Mouse (Mus musculus): ENCODE results near the gene Card14.
A peak's percentile ranks its signal among the peaks of the same experiment; 100 is the strongest.
"Not testable (repeated sequence)": the region's sequence is repeated elsewhere in the genome, so short reads cannot be mapped to it uniquely, and the experiment has no call there.

Gene Card14

DNA sequence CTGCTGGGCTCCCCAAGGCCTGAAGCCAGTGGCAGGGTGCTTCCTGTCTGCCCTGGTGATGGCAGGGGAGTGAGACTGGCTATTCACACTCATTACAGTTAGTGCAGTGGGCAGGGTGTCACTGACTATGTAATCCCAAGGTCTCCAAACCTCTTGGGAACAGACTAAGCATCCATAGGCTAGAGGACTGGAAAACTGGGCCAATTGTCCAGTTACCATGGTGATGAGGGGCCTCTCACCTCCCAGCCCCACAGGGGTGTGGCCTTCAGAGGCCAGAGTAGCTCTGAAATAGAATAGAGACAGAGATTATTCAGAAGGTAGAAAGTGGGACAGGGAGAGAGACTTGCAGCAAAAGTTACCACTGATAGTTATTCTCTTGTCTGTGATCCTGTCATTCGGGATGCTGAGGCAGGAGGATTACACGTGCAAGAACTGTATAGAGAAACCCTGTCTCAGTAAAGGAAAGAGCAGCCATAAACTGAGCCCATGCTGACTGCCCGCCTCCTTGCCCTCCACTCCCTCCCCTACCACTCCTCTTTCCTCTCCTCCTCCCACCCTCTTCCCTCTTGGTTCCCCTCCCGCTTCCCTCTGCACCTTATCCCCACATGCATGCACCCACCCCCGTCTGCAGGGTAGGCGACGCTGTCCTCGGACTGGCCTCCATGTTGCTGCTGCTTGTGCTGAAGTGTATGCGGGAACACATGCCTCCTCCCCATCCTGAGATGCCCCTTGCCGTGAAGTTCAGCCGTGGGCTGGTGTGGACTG, 55.4 kb downstream of the Card14 start:
- no peak for DNase-seq

GRCm38 (mm10) chr11:119363534-119364145, 56.1 kb downstream of the Card14 start:
- peak; percentile 73 for DNase-seq

- peak; percentile 12 for DNase-seq
Measured at GRCm38 (mm10) chr11:119375425-119375824, 67.9 kb downstream of the Card14 start.

DNA sequence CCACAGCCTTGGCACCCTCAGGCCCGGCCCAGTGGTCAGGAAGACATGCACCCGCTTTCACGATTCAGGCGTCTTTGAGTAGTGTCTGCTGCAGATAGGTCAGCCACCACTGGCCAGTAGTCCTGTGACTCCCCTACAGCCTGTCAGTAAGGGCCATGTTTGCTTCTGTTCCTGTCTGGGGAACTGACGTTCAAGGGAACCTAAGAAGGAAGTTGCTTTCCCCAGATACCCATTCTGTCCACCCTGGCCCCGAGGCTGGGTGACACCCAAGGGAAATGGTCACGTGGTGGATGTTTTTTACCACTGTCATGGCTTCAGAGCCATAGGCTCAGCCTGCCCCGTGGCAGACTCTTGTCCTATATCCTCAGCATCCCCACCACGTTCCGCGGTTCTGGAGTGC, 69.8 kb downstream of the Card14 start:
- DNase-seq: no peak

GRCm38 (mm10) chr11:119378551-119378950, 71.0 kb downstream of the Card14 start:
- no peak for DNase-seq

GRCm38 (mm10) chr11:119381631-119382337, 74.2 kb downstream of the Card14 start:
- DNase-seq: no peak

DNA sequence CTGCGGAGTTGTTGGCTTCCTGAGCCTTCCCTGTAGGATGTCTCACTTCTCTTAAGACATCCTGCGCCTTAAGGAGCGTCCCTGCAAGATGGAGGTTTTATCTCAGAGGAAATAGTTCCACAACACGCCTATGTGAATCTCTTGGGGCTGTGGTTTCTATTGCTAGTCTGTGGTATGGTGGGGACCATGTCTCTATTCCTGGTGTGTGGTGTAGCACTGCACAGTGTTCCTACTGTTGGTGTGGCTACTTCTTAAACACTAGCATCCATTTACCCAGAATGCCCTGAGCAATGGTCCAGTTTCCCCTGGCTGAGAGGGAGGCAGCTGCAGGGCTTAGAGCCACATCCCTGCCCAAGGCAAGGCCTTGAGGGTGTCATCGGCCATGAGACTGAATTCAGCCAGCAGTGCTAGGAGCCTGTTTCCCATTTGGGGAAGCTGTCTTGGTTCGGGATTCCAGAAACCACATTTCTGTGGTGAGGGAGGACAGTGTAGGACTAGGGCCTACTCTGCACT, 74.8 kb downstream of the Card14 start:
- DNase-seq: no peak

- no peak for DNase-seq
Measured at GRCm38 (mm10) chr11:119384904-119385303, 77.3 kb downstream of the Card14 start.

- no peak for DNase-seq
Measured at GRCm38 (mm10) chr11:119386306-119386705, 78.7 kb downstream of the Card14 start.

DNA sequence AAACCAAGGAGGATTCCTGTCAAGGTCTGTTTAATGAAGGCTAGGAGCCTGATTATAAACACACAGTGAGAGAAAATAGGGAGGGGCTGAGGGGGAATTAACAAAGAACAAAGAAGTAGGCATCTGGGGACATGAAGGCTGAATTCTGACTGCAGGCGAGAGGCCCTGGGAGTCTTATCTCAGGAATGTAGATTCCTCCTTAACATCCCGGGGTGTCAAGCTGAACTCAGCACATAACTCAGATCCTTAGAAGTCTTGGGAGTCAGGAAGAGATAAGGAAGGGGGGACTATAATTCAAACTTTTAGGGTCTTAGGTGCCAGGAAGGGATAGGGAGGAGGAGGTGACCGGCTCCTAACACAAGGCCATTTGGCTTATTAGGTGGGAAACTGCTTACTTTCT, 79.7 kb downstream of the Card14 start:
- DNase-seq: not testable (repeated sequence)

DNA sequence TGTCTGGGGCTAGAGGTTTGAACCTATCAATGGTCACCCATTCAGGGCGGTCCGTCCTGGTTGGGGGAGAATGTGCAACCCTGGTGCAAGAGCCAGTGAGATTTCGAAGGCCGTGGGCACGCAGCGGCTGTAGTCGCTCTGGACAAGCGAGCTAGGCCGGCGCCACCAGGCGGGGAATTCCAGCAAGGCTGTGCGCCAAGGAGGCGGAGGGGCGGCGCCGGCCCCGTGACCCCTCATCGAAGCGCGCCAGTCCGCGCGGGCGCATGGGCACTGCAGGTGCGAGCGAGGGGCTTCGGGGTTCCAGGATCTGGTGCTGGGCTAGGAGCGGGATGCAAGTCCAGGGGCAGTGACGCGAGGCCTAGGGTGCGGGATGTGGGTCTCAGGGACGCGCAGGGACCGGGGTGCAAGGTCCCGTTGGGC, 82.3 kb downstream of the Card14 start:
- DNase-seq: peak; percentile 89

GRCm38 (mm10) chr11:119390271-119391231, 83.0 kb downstream of the Card14 start:
- DNase-seq: peak; percentile 83

GRCm38 (mm10) chr11:119391386-119392000, 83.9 kb downstream of the Card14 start:
- DNase-seq: no peak

DNA sequence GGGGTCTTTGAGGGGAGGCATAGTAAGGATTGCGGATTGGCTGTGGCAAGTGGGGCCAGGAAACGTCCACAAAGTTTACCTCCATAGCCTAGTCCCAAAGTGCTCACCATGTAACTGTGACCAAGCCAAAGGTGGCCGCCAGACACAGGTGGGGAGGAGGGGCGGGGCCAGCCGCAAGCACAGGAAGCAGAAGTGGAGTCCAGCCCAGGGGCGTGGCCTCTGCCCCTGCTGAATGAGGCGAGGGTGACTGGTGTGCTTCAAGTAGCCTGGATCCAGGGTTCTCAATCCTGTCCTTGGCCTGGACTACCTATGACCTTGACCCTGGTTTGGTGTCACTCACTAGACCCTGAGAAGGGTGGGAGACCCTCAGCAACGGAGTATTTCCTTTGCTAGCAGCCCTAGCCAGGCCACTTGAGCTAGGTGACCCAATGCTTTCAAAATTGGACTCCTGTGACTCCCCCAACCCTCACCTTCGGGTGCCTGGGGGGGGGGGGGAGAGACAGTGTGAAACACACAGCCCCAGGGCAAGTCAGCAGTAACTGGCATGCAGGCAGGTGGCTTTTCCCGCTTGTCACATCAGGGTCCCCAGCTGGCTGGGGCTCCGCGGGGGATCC, 84.5 kb downstream of the Card14 start:
- peak; percentile 89 for DNase-seq

GRCm38 (mm10) chr11:119392800-119393482, 85.4 kb downstream of the Card14 start, which contains the start of gene Rnf213:
Rnf213 (plus strand) TSS chr11:119393100.
- DNase-seq: peak; percentile 81

DNA sequence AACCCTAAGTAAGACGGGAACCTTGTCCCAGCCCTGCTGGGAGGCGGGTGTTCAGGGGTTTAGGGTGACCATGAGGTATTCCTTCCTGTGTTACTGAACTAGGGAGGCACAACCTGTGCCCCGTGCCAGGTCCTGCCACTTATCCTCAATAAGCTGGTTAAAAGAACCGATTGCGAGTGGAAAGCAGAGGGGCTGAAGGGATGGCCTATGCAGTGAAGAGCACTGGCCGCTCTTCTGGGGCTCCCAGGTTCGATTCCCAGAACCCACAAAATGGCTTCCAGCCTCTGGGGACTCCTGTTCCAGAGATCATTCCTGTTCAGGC, 85.9 kb downstream of the Card14 start:
- DNase-seq: no peak

GRCm38 (mm10) chr11:119394210-119394609, 86.6 kb downstream of the Card14 start:
- peak; percentile 24 for DNase-seq

All from kidney, postnatal 14 days (tissue).